Mouse (Mus musculus) layer of hippocampus, postnatal 10 days (tissue): Measurements from ENCODE around the gene Fam166b. TPM values are rescaled to one million over a fixed set of nuclear protein-coding genes. Genes with fewer than 3 reads are reported as not detected.

ENCODE experiments used
- DNase-seq, 2 experiments: peaks; one replicate each; pipeline ENCODE4 v3.0.0; 2021; ENCODE audit warnings: low spot score in 2 of 2
- total RNA-seq, 2 experiments: library from RNA; stranded (reverse); gene quantifications; 2 replicates each; pipeline ENCODE4 v1.2.3; 2021

Gene Fam166b
- total RNA-seq, 2 experiments from 2014 or later: 0.98 to 2.6 TPM

DNA sequence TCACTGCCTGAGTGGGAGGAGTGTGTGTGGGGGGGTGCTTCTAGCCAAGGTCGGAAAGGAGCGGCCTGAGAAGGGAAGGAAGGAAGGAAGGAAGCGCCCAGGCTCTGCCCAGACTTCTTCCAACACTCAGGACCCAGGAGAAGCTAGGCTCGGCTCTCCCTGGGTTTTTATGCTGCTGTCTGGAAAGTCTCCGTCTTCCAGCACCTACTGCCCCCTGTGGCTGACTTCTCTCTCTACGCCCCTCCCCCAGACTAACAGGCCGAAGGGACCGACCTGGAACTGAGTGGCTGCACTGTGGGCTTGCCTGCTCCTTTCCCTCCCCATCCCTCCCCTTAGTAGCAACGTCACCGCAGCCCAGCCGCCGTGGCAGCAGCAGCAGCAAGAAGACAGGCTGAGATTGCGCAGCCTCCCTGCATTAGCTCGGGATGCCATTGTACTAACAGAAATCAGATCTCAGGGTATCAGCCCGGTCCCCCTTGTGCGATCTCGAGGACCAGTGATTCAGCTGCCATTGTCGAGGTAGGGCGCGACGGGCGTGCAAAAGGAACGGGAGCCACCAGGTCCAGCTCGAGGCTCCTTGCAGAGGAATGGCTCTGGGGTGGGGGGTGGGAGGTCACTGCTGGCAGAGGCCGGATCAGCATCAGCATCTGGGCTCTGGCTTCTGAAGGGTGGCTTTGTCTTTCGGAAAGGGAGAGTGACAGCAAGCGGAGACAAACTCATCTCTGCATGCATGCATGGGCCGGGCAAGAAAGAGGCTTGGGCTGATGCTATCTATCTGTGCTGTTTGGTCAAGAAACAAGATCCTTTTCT is 22.6 kb downstream of the Fam166b start:
- peak; percentile 73 to 77 for DNase-seq

- DNase-seq: no peak
These were observed 24.2 kb downstream of the Fam166b start for GRCm38 (mm10) chr4:43404697-43405096.

- no peak for DNase-seq
These were observed 26.7 kb downstream of the Fam166b start for GRCm38 (mm10) chr4:43402212-43402611.

DNA sequence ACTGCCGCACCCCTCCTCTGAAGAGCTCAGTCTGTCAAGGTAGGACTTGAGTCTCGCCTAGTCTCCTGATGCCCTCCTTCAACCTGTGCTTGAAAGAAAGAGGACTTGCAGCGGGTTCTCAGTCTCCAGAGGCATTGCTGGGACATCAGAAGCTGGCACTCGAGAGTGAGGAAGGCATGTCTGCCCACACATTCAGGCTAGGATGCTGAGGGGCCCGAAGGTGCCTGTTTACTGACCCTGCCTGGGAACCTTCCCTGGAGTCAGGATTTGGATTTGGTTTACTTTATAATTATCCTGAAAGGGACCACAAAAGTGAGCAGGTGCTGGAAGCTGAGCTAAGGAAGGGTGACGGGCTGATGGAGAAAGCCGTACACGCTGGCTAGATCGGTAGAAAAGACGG is 27.4 kb downstream of the Fam166b start:
- DNase-seq: no peak

DNA sequence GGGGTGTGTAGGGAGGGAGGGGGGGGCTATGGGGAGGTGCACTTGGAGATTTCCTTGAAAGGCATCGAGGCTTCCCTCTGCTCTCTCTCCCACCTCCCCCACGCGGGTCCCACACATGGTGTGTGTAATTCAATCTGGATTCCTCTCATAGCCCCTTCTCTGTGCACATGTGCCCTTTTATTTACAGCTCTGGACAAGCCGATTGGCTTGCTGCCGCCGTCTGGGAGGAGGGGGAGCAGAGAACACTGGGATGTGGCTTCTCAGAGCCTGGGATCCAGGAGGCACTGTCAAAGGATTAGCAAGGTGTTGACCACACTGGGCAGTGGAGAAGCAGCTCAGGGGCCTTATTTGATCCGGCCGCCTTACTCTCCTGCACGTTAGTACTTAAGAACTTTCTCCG is 28.0 kb downstream of the Fam166b start:
- no peak for DNase-seq

GRCm38 (mm10) chr4:43399391-43400131 is 29.4 kb downstream of the Fam166b start:
- DNase-seq: no peak

- peak in 1 of 2 experiments; percentile 46 for DNase-seq
These were observed 30.1 kb downstream of the Fam166b start for GRCm38 (mm10) chr4:43398829-43399331.

DNA sequence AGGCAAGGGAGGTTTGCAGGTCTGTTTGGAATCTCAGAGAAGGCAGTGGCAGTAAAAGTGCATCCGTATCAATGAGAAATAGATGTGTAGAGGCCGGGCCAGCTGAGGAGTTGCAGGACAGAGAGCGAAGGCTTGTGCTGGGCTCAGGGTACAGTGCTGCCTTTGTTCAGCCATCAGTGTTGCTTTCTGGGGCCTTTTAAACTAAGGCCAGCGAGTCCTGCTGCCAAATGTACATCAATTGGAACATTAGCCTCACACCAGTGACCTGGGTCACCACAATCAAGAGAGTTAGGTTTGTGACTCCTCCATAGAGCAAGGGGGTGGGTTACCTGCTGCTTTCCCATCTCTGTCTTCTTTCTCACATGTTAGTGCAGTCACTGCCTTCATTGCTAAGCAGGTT is 30.9 kb downstream of the Fam166b start:
- DNase-seq: no peak

- DNase-seq: no peak
These were observed 32.6 kb downstream of the Fam166b start for GRCm38 (mm10) chr4:43396381-43396780.

- DNase-seq: no peak
These were observed 33.1 kb downstream of the Fam166b start for GRCm38 (mm10) chr4:43395836-43396235.

- no peak for DNase-seq
These were observed 33.8 kb downstream of the Fam166b start for GRCm38 (mm10) chr4:43395147-43395546.

GRCm38 (mm10) chr4:43394345-43394891 is 34.5 kb downstream of the Fam166b start:
- DNase-seq: no peak

DNA sequence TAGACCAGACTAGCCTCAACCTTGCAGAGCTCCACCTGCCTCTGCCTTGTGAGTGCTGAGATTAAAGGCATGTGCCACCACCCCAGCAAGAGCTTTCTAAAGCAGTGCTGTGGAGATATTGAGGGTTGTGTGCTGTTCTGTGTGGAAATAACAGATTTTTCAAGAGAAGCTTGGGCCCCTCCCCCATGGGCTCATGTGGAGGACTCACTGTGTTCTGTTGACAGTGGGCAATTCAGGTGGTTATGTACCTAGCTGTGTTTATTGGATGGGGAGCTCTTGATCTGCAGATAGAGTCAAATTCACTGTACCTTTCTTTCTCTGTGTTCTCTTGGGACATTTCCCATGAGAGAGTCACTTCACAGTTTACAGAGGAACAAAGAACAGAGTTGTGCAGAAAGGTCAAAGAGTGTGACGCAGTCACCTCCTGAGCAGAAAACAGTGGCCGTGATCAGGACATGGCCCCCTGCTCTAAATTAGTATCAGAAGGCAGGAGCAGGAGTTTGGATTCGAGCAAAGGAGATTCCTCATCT is 37.3 kb downstream of the Fam166b start:
- no peak for DNase-seq

GRCm38 (mm10) chr4:43389845-43390440 is 39.0 kb downstream of the Fam166b start:
- DNase-seq: no peak

DNA sequence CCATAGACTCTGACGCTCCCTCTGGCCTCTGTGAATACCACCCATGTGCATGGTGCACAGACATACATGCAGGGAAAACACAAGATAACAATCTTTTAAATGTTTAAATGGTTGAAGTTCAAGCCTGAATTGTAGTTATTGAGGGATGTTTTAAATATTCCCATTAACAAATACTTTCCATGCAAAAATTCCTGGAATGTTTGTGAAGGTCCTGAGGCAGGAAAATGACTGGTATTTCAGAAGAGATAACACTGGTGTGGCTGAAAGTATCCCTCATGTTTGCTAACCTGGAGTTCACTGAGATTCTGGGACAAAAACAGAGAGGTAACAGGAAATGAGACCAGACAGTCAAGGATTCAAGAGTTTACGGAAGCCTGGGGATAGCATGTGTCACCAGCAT is 39.5 kb downstream of the Fam166b start:
- DNase-seq: no peak

- DNase-seq: no peak
These were observed 42.0 kb downstream of the Fam166b start for GRCm38 (mm10) chr4:43386932-43387331.

DNA sequence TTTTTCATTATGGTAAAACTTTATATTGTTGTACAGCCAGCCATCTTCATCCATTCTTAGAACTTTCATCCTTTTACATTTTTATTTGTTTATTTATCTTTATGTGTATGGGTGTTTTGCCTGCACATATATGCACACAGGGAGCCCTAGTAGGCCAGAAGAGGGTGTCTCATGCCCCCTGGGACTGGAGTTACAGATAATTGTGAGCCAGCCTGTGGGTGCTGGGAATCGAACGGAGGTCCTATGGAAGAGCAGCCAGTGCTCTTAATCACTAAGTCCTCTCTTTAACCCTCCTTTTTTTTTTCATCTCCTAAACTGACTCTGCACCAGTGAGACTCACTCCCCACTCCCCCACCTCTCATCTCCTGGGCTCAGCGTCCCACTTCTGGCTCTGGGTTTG is 44.4 kb downstream of the Fam166b start:
- no peak for DNase-seq

DNA sequence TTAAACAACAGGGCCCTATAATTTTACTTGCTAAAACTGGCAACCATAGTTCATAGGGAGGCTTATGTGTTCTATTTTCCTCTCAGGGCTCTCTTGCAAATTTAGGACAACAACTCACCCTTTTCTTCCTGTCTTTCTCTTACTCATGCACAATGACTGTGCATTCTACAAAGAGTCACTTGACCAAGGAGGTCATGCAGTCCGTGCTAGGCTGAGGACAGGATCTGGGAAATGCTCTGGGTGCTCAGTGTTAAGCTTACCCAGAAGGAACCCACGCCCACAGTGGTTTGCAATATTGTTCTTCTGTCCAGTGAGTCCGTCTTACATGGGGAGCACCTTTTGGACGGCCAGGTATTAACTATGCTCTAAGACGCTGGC is 44.9 kb downstream of the Fam166b start:
- no peak for DNase-seq

DNA sequence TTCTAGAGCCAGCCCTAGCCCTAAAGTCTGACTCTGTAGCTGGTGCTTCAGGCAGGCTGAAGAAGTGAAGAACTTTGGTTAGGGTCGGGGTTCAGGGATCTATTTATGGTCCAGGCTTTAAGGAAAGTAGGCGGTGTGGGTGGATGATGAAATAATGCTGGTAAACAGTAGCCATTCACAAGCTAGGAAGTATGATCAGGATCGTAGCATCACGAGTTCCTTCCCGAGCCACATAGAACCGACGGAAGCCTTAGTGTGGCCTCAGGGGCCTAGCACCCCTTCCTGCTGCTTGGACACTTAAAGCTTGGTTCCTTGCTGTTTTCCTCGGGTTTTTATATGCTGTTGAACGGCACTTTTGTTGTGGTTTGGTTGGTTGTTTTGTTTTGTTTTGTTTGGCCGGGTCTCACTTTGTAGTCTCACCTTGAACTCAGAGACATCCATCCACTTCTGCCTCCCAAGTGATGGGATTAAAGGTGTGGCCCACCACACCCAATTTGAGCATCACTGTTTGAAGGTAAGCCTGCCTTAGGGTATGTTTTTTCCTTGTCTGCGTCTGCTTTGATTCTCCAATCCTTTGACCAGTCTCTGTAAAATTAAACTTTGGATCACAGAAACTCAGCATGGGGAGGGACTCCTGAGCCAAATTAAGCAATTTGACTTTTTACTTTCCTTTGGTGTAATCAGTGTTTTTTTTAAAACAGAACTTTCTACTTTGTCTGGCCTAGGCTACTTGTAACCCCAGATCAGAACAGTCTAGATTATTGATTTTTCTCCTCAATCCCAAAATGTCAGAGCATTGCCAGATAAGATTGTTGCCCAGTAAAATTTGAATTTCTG is 45.5 kb downstream of the Fam166b start:
- DNase-seq: no peak
